Mouse (Mus musculus): ENCODE measurements around the gene Crip2. TPM values are rescaled to one million over a fixed set of nuclear protein-coding genes. Genes with fewer than 3 reads are reported as not detected.

Crip2 gene
- polyA plus RNA-seq, 1 experiment from 2014 or later = 370 TPM

GRCm38 (mm10) chr12:113143164-113143563, 3.1 kb downstream of the Crip2 start:
- 61% methylated on average over 7 of the region's 7 CpGs for WGBS
- H3K9me3 ChIP-seq = no peaks in the 10 kb centered on the region
- peak overlapping the region; percentile 62 for H3K4me2 ChIP-seq
- no peak for ATAC-seq (replicated peaks)
- H3K27me3 ChIP-seq (replicated peaks) = no peaks in the 10 kb centered on the region
- peaks cover 13% of the 10 kb centered on the region; the same call in 1 of the 2 replicates for H3K36me3 ChIP-seq (replicated peaks)
- peak overlapping the region; percentile 71 for H3K4me3 ChIP-seq
- no peak overlapping the region for H3K27ac ChIP-seq
- H3K4me1 ChIP-seq = peaks cover 54% of the 10 kb centered on the region
- H3K9ac ChIP-seq = peak overlapping the region; percentile 65; the same call in 1 of the 2 replicates

GRCm38 (mm10) chr12:113144001-113144756, 4.1 kb downstream of the Crip2 start:
- Histone ChIP-seq H3K9ac (no peak overlapping the region), H3K4me3 (no peak overlapping the region), H3K9me3 (no peaks in the 10 kb centered on the region), H3K36me3 (replicated peaks) (peaks cover 13% of the 10 kb centered on the region; the same call in 1 of the 2 replicates), H3K4me2 (no peak overlapping the region), H3K27ac (no peak overlapping the region), H3K4me1 (peaks cover 49% of the 10 kb centered on the region), H3K27me3 (replicated peaks) (no peaks in the 10 kb centered on the region)
- ATAC-seq (replicated peaks) = no peak
- WGBS = 84% methylated on average over 20 of the region's 20 CpGs

DNA sequence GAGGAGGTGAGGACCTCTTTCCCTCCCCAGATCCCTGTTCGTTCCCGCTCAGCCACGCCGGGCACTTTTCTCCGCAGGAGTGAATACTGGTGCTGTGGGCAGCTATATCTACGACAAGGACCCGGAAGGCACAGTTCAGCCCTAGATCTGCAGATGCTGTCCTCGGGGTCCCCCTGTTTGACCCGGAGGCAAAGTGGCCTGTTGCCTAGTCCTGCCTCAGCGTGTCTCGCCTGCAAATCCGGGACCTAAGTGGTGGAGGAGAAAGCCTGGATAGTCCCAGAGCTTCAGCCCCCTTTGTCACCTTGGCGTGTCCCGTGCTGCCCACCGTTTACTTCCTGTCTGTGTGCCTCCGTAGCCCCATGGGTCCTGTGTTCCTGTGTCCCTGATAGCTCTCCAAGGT, 4.8 kb downstream of the Crip2 start:
- Histone ChIP-seq H3K4me1 (peaks cover 42% of the 10 kb centered on the region), H3K9ac (no peak overlapping the region), H3K36me3 (replicated peaks) (peaks cover 13% of the 10 kb centered on the region; the same call in 1 of the 2 replicates), H3K4me2 (no peak overlapping the region), H3K27ac (no peak overlapping the region), H3K4me3 (no peak overlapping the region), H3K27me3 (replicated peaks) (no peaks in the 10 kb centered on the region), H3K9me3 (no peaks in the 10 kb centered on the region)
- ATAC-seq (replicated peaks) = no peak
- WGBS = 91% methylated on average over 16 of the region's 16 CpGs

DNA sequence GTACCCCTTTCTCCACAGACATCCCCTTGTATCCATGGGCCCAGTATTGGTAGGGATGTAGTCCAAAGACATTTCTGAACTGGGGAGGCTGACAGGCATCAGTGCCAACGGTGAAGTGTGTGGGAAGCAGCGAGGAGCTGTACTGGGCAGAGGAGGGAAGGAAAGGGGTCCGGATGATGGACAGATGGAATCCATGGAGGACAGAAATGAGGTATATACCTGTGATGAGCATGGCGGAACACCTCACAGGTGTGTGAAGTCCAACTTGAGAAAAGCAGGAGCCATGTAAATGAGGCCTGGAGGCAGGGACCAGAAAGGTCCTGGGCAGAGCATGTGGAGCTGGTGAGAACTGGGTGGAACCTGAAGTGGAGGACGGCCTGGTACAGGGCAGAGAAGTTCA, 5.6 kb downstream of the Crip2 start:
- no peak overlapping the region for H3K4me3 ChIP-seq
- peaks cover 42% of the 10 kb centered on the region for H3K4me1 ChIP-seq
- no peak overlapping the region for H3K4me2 ChIP-seq
- WGBS = 90% methylated on average over 5 of the region's 5 CpGs
- H3K9me3 ChIP-seq = no peaks in the 10 kb centered on the region
- H3K9ac ChIP-seq = no peak overlapping the region
- H3K27ac ChIP-seq = no peak overlapping the region
- ATAC-seq (replicated peaks) = no peak
- peaks cover 13% of the 10 kb centered on the region; the same call in 1 of the 2 replicates for H3K36me3 ChIP-seq (replicated peaks)
- peaks cover 3% of the 10 kb centered on the region; the same call in 1 of the 2 replicates for H3K27me3 ChIP-seq (replicated peaks)

DNA sequence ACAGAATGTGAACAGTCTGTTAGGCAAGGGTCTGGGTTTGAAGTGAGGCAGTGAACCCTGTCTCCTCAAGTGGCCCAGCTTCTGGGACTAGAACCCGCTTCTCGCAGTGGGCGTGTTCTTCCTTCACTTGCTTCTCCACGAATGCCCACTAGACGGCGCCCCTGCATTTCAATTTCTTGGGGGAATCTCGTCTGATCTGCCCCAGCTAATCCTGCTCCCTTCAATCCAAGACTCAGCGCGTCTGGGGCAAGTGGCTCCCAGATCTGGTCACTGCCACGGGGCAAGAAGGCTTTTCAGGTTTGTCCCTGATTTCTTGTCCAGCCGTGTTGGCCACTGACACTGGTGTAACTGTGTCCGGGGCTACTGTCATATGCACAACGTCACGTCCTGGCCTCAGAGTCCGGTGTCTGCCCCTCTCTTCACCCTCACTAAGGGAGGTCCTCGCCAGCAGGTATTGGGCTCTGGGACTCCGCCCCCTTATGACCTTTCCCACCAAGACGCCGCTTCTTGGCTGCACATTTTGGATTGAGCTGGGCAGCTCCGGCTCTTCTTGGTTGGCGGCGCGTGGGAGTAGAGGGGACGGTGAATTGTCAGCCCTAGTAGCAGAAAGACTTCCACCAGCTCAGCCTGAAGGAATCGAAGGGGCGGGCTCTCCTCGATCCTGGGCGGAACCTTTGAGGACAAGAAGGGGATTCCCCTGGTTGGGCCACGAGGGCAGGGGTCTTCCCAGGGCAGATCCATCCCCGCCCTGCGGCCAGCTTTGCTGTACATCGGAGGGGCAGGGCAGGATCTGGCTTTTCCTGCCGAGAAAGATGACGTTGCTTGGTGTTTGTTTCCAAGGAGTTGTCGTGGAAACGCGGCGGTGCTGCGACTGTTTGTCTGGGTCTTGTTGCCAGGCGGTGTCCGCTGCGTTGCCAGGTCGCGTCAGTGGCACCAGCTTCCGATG, 6.3 kb downstream of the Crip2 start, which contains the start of gene Crip1:
TSS of gene Crip1 (plus strand) at position 205 of the 946 bp plus-strand sequence.
- 10% methylated on average over 45 of the region's 45 CpGs for WGBS
- Histone ChIP-seq H3K4me2 (peak within 1 kb of the TSS; percentile 25), H3K36me3 (replicated peaks) (peaks cover 13% of the 10 kb centered on the region; the same call in 1 of the 2 replicates), H3K27ac (no peak within 1 kb of the TSS), H3K9me3 (no peaks in the 10 kb centered on the region), H3K4me1 (peaks cover 34% of the 10 kb centered on the region), H3K9ac (no peak within 1 kb of the TSS), H3K4me3 (no peak within 1 kb of the TSS), H3K27me3 (replicated peaks) (peaks cover 11% of the 10 kb centered on the region; the same call in 1 of the 2 replicates)
- 0 out of 2 replicates have a peak, but pooled peaks have one; percentile 7 for ATAC-seq (replicated peaks)

GRCm38 (mm10) chr12:113147481-113147880, 7.4 kb downstream of the Crip2 start:
- Histone ChIP-seq H3K4me3 (no peak overlapping the region), H3K27me3 (replicated peaks) (peaks cover 20% of the 10 kb centered on the region; the same call in 1 of the 2 replicates), H3K9ac (no peak overlapping the region), H3K27ac (no peak overlapping the region), H3K4me2 (no peak overlapping the region), H3K36me3 (replicated peaks) (peaks cover 13% of the 10 kb centered on the region; the same call in 1 of the 2 replicates), H3K4me1 (peaks cover 30% of the 10 kb centered on the region), H3K9me3 (no peaks in the 10 kb centered on the region)
- ATAC-seq (replicated peaks) = no peak
- 84% methylated on average over 8 of the region's 8 CpGs for WGBS

- Histone ChIP-seq H3K27me3 (replicated peaks) (peaks cover 26% of the 10 kb centered on the region; the same call in 1 of the 2 replicates), H3K9me3 (no peaks in the 10 kb centered on the region), H3K9ac (no peak overlapping the region), H3K4me2 (no peak overlapping the region), H3K27ac (no peak overlapping the region), H3K4me1 (peaks cover 20% of the 10 kb centered on the region), H3K4me3 (no peak overlapping the region), H3K36me3 (replicated peaks) (peaks cover 13% of the 10 kb centered on the region; the same call in 1 of the 2 replicates)
- no peak for ATAC-seq (replicated peaks)
- 48% methylated on average over 16 of the region's 16 CpGs for WGBS
Observed at GRCm38 (mm10) chr12:113148381-113149035, 8.5 kb downstream of the Crip2 start.

DNA sequence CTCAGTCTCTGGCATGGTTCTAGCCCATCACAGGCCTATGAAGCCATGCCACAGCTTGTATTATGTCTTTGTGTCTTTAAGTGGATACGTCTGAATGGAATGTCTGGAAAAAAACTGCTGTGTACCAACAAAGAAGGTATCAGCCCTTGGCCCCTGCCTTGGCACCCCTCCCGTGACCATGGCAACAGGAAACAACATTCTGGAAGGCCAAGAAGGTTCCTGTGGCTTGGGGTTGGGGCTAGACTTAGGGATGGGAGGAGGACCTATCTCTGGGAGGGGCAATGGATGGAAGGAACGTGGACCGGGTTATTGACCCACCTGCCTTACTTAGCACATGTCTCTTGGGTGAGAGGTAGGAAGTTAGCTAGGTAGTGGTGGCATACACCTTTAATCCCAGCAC, 9.3 kb downstream of the Crip2 start:
- Histone ChIP-seq H3K9ac (no peak overlapping the region), H3K4me3 (no peak overlapping the region), H3K9me3 (no peaks in the 10 kb centered on the region), H3K27me3 (replicated peaks) (peaks cover 26% of the 10 kb centered on the region; the same call in 1 of the 2 replicates), H3K36me3 (replicated peaks) (peaks cover 5% of the 10 kb centered on the region; the same call in 1 of the 2 replicates), H3K4me1 (peaks cover 20% of the 10 kb centered on the region), H3K27ac (no peak overlapping the region), H3K4me2 (no peak overlapping the region)
- no peak for ATAC-seq (replicated peaks)
- WGBS = 55% methylated on average over 4 of the region's 4 CpGs

DNA sequence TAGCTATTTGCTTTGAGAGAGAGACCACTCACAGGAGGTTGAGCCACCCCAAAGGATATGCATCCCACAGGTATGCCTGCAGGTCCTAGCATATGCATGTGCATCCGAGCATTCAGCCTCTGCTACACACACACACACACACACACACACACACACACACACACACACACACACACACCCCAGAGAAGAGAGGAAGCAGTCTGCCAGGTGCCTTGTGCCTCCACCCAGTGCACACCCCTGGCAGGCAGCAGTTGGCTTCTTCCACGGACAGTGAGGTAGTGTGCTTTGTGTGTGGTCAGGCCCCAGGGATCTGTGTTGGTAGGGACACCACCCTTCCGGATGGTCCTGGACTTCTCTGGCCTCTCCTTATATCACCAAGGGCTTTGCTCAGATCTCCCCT, 9.9 kb downstream of the Crip2 start:
- ATAC-seq (replicated peaks) = no peak
- Histone ChIP-seq H3K9me3 (no peaks in the 10 kb centered on the region), H3K4me1 (peaks cover 21% of the 10 kb centered on the region), H3K27ac (no peak overlapping the region), H3K36me3 (replicated peaks) (no peaks in the 10 kb centered on the region), H3K9ac (no peak overlapping the region), H3K27me3 (replicated peaks) (peaks cover 26% of the 10 kb centered on the region; the same call in 1 of the 2 replicates), H3K4me3 (no peak overlapping the region), H3K4me2 (no peak overlapping the region)
- 80% methylated on average over 3 of the region's 3 CpGs for WGBS

- H3K4me1 ChIP-seq = peaks cover 28% of the 10 kb centered on the region
- H3K27ac ChIP-seq = no peak overlapping the region
- WGBS = 82% methylated on average over 4 of the region's 4 CpGs
- ATAC-seq (replicated peaks) = no peak
- no peak overlapping the region for H3K4me2 ChIP-seq
- H3K4me3 ChIP-seq = no peak overlapping the region
- H3K36me3 ChIP-seq (replicated peaks) = no peaks in the 10 kb centered on the region
- H3K27me3 ChIP-seq (replicated peaks) = peaks cover 26% of the 10 kb centered on the region; the same call in 1 of the 2 replicates
- no peaks in the 10 kb centered on the region for H3K9me3 ChIP-seq
- H3K9ac ChIP-seq = no peak overlapping the region
Observed at GRCm38 (mm10) chr12:113150591-113150990, 10.6 kb downstream of the Crip2 start.

- no peak overlapping the region for H3K4me3 ChIP-seq
- H3K4me1 ChIP-seq = peaks cover 28% of the 10 kb centered on the region
- ATAC-seq (replicated peaks) = no peak
- peaks cover 26% of the 10 kb centered on the region; the same call in 1 of the 2 replicates for H3K27me3 ChIP-seq (replicated peaks)
- no peak overlapping the region for H3K4me2 ChIP-seq
- WGBS = 81% methylated on average over 8 of the region's 8 CpGs
- H3K9me3 ChIP-seq = no peaks in the 10 kb centered on the region
- H3K9ac ChIP-seq = no peak overlapping the region
- H3K36me3 ChIP-seq (replicated peaks) = no peaks in the 10 kb centered on the region
- no peak overlapping the region for H3K27ac ChIP-seq
Observed at GRCm38 (mm10) chr12:113151046-113151445, 11.0 kb downstream of the Crip2 start.
